Mouse (Mus musculus) telencephalon, adult 2 months (tissue): Measurements from ENCODE around the gene Try10.
"Not testable (repeated sequence)": the region's sequence is repeated elsewhere in the genome, so short reads cannot be mapped to it uniquely, and the experiment has no call there.

Source experiments
- DNase-seq: peaks from one replicate; pipeline ENCODE4 v3.0.0-alpha.2; 2011; ENCODE audit warnings: low read depth, low spot score

Gene Try10

DNA sequence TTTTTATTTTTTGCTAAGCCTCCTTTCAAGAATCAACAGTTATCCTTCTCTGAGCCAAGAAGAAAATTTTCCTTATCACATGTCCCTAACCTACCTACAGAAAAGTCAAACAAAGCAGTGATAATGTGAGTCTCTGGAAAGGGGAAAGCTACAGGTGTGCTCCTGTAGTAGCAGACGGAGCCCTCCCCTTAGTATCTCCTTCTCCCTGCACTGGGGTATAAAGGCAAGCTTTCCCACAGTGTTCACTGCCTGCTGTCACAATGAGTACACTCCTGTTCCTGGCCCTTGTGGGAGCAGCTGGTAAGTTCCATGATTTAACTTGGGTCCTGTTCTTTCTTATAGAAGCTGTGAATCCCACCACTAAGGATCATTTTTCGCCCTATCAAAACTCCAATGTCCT, at the start of gene Try10:
Try10 (plus strand) TSS at position 174 of the 400 bp plus-strand sequence.
- no peak for DNase-seq

DNA sequence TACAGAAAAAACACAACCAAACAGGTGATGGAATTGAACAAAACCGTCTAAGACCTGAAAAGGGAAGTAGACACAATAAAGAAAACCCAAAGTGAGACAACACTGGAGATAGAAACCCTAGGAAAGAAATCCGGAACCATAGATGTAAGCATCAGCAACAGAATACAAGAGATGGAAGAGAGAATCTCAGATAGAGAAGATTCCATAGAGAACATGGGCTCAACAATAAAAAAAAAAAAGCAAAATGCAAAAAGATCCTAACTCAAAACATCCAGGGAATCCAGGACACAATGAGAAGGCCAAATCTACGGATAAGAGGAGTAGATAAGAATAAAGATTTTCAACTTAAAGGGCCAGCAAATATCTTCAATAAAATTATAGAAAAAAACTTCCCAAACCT, 37.2 kb upstream of the Try10 start, which contains the start of gene Try5:
Try5 (minus strand) TSS at position 101 of the 400 bp plus-strand sequence.
- DNase-seq, result not testable (repeated sequence)

DNA sequence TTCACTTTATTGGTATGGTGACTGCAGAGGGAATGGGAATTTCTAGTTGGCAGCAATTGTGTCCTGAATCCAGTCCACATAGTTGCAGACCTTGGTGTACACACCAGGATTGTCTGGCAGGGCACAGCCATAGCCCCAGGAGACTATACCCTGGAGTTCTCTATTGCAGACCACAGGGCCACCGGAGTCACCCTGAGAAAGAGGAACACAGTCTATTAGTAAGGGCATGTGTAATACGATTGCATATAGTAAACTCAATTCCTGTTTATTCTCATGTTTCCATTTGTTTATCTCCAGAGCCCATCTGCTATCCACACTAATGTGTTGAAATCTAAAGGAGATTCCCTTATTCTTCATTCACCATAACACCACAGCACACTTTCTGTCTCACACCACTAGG, 19.9 kb downstream of the Try10 start:
- not testable (repeated sequence) for DNase-seq

DNA sequence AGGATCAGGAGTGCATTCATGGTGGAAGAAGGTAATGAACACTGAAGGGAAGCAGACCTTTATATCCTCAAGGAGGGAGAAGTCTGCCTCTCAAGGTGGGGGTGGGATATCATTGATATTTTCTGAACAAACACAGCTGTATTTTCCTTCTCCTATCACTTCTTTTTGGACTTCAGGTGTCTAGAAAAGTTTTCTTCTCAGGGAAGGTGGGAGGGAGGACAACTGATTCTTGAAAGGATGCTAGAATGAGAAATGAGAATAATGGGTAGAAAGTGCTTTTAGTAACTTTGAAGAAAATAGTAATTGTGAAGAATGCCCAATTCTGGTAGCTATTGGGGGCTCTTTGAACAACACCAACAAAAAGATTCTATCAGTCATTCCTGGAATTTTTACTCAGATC, 23.7 kb downstream of the Try10 start, which contains the start of gene Prss3:
Prss3 (minus strand) TSS at position 101 of the 400 bp plus-strand sequence.
- not testable (repeated sequence) for DNase-seq

DNA sequence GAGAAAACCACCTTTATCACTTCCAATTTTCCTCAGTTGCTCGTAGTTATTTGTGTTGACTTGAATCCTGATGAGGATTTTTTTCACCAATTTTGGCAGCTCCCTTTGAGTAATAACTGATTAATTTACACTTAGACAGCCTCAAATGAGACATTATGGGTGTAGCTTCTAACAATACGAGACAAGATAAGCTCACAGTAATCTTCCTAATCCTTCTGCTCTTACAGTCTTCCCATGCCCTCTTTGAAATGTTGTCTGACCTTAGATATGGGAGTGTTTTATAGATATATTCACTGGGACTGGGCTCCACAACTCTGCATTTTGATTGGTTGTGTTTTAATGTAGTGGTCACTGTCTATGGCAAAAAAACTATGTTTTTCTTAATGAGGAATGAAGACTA, 32.9 kb downstream of the Try10 start:
- no peak for DNase-seq

DNA sequence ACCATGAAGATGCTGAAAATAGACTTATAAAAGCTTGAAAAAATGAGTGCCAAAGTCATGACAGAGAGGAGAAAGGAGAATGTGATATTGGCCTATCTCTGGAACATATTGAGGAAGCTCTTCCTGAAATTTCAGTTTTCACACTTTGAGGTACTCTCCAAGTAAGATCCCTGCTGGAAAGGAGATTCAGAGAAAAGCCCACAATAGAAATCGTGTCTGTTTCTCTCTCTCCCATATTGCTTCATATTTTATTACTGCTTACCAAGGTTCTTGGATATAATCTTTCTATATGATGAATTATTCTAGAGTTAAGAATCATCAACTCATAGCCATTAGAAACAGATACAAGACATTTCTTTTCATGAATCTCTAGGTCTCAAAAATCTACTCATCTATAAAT, 37.7 kb downstream of the Try10 start:
- peak; percentile 27 for DNase-seq

DNA sequence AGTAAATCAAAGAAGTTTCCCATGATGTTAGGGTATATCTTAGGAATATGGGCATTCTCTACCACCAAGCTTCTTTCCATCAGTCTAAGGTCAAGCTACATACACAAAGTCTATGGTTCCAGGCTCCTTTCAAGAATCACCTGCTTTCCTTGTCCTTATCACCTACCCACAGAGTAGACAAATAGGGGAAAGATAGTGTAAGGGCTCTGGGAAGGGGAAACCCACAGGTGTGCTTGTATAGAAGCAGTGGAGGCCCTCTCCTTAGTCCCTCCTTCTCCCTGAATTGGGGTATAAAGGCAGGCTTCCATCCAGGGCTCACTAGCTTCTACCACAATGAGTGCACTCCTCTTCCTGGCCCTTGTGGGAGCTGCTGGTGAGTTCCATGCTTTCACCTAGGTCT, 38.2 kb downstream of the Try10 start, which contains the start of gene Gm5771:
Gm5771 (plus strand) TSS at position 301 of the 400 bp plus-strand sequence.
- DNase-seq, result not testable (repeated sequence)
